Comparison of ENCODE assay signal across 14 mouse cellular contexts in the genomic region with DNA sequence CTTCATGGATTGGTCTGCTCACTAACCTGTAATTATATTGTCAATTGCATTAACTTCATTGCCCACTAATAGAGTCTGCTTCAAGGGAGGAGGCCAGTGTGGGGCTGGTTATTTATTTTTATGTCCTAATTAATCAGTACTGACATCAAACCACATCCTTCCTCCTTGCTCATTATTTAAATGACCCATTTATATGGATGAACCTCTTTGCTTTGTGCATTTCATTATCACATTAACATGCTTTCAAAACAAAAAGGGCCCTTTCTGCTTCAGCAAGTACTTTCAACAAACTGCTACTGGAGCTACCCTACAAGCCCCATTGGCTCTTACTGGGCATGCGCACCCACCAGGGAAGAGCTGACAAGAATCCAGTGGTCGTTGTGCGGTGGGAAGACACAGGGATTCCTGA.
A peak's percentile ranks its signal among the peaks of the same experiment; 100 is the strongest.
DNase-seq lines count a peak whose midpoint lies in the region; ATAC-seq lines count a peak whose summit lies in the region.
"Had no signal": no experiment of that assay in that cellular context is flagged by ENCODE, and none has a peak within 500 bp of the region (broad histone marks: within the 10 kb centered on the region; RNA-seq: fewer than 3 reads in every experiment).

No protein-coding gene starts in this region.

- H3K27ac ChIP-seq in kidney, embryonic 16.5 days (ENCODE audit: low read length), result peak overlapping the region; percentile 63
- no peak overlapping the region; the same call in 1 of the 2 replicates for H3K27ac ChIP-seq in kidney, embryonic 14.5 days (ENCODE audit: low read depth, low read length)
- no peak overlapping the region for H3K27ac ChIP-seq in forebrain, embryonic 12.5 days
- H3K27ac ChIP-seq in hindbrain, embryonic 14.5 days, result no peak overlapping the region
- no peak overlapping the region for H3K27ac ChIP-seq in neural tube, embryonic 15.5 days (replicated peaks)
- H3K27ac ChIP-seq: layer of hippocampus, adult 2 months had no signal

- no peak overlapping the region for H3K4me2 ChIP-seq in kidney, embryonic 16.5 days (replicated peaks; ENCODE audit: low read depth, low read length)
- H3K4me2 ChIP-seq in kidney, embryonic 14.5 days (replicated peaks; ENCODE audit: low read depth, low read length), result no peak overlapping the region
- H3K4me2 ChIP-seq in forebrain, embryonic 12.5 days, result no peak overlapping the region
- no peak overlapping the region for H3K4me2 ChIP-seq in hindbrain, embryonic 14.5 days (replicated peaks)
- no peak overlapping the region for H3K4me2 ChIP-seq in neural tube, embryonic 15.5 days
- H3K4me2 ChIP-seq: lung, embryonic 14.5 days had no signal

- peaks cover 24% of the 10 kb centered on the region for H3K4me1 ChIP-seq in kidney, embryonic 16.5 days (ENCODE audit: insufficient read depth, low read length)
- peaks cover 6% of the 10 kb centered on the region for H3K4me1 ChIP-seq in kidney, embryonic 14.5 days (ENCODE audit: control insufficient read depth, insufficient read depth, low read length)
- peaks cover 17% of the 10 kb centered on the region for H3K4me1 ChIP-seq in forebrain, embryonic 12.5 days
- 0 out of 2 replicates have a peak, but pooled peaks cover 5% of the 10 kb centered on the region for H3K4me1 ChIP-seq in hindbrain, embryonic 14.5 days (replicated peaks; ENCODE audit: control insufficient read depth, insufficient read depth, low read length)
- H3K4me1 ChIP-seq in neural tube, embryonic 15.5 days, result peaks cover 9% of the 10 kb centered on the region; the same call in 1 of the 2 replicates

- H3K27me3 ChIP-seq in kidney, embryonic 16.5 days (ENCODE audit: insufficient read depth, low read length), result no peaks in the 10 kb centered on the region
- no peaks in the 10 kb centered on the region for H3K27me3 ChIP-seq in kidney, embryonic 14.5 days (ENCODE audit: control insufficient read depth, insufficient read depth, low read length)
- H3K27me3 ChIP-seq in forebrain, embryonic 12.5 days, result peaks cover 61% of the 10 kb centered on the region
- H3K27me3 ChIP-seq in hindbrain, embryonic 14.5 days (ENCODE audit: control insufficient read depth, insufficient read depth, low read length), result no peaks in the 10 kb centered on the region
- H3K27me3 ChIP-seq in neural tube, embryonic 15.5 days (replicated peaks), result 0 out of 2 replicates have a peak, but pooled peaks cover 3% of the 10 kb centered on the region

- 0 out of 2 replicates have a peak, but pooled peaks have one; percentile 57 for ATAC-seq in kidney, embryonic 16.5 days (ENCODE audit: low FRiP score, low TSS enrichment)
- no peak for ATAC-seq in kidney, embryonic 14.5 days (ENCODE audit: low FRiP score, low TSS enrichment)
- peak; percentile 87 for ATAC-seq in forebrain, embryonic 12.5 days (ENCODE audit: low FRiP score)
- peak; percentile 79; the same call in 1 of the 2 replicates for ATAC-seq in hindbrain, embryonic 14.5 days (ENCODE audit: low FRiP score)
- ATAC-seq in neural tube, embryonic 15.5 days (ENCODE audit: low FRiP score), result peak; percentile 71
- ATAC-seq in megakaryocyte progenitor cell, adult 5-6 weeks (replicated peaks; ENCODE audit: poor library complexity), result no peak
- ATAC-seq: activated CD4-positive, CD25-positive, alpha-beta regulatory T cell, adult 4 months had no signal

- 55% methylated on average over 3 of the region's 3 CpGs for WGBS in kidney, embryonic 16.5 days
- 54% methylated on average over 3 of the region's 3 CpGs for WGBS in kidney, embryonic 14.5 days
- WGBS in forebrain, embryonic 12.5 days, result 27% methylated on average over 3 of the region's 3 CpGs
- 28% methylated on average over 3 of the region's 3 CpGs for WGBS in hindbrain, embryonic 14.5 days
- 16% methylated on average over 3 of the region's 3 CpGs for WGBS in neural tube, embryonic 15.5 days

- no peaks in the 10 kb centered on the region for H3K36me3 ChIP-seq in kidney, embryonic 16.5 days (ENCODE audit: insufficient read depth, low read length)
- H3K36me3 ChIP-seq in kidney, embryonic 14.5 days (ENCODE audit: control insufficient read depth, insufficient read depth, low read length), result no peaks in the 10 kb centered on the region
- H3K36me3 ChIP-seq in forebrain, embryonic 12.5 days (replicated peaks), result no peaks in the 10 kb centered on the region
- no peaks in the 10 kb centered on the region for H3K36me3 ChIP-seq in hindbrain, embryonic 14.5 days (replicated peaks; ENCODE audit: control insufficient read depth, insufficient read depth)
- H3K36me3 ChIP-seq in neural tube, embryonic 15.5 days, result no peaks in the 10 kb centered on the region

- no peak overlapping the region for H3K9ac ChIP-seq in kidney, embryonic 16.5 days (replicated peaks; ENCODE audit: low read length)
- H3K9ac ChIP-seq in kidney, embryonic 14.5 days (ENCODE audit: low read depth, low read length), result no peak overlapping the region
- no peak overlapping the region for H3K9ac ChIP-seq in forebrain, embryonic 12.5 days
- no peak overlapping the region for H3K9ac ChIP-seq in hindbrain, embryonic 14.5 days
- no peak overlapping the region for H3K9ac ChIP-seq in neural tube, embryonic 15.5 days (replicated peaks)
- H3K9ac ChIP-seq: lung, embryonic 14.5 days had no signal

- H3K9me3 ChIP-seq in kidney, embryonic 16.5 days (ENCODE audit: low read length), result no peaks in the 10 kb centered on the region
- no peaks in the 10 kb centered on the region for H3K9me3 ChIP-seq in kidney, embryonic 14.5 days (ENCODE audit: control insufficient read depth, low read length)
- no peaks in the 10 kb centered on the region for H3K9me3 ChIP-seq in forebrain, embryonic 12.5 days
- H3K9me3 ChIP-seq in hindbrain, embryonic 14.5 days (ENCODE audit: control insufficient read depth, low read length), result no peaks in the 10 kb centered on the region
- H3K9me3 ChIP-seq in neural tube, embryonic 15.5 days (replicated peaks), result no peaks in the 10 kb centered on the region

- no peak for DNase-seq in hindbrain, embryonic 14.5 days (ENCODE audit: low spot score)
- no peak for DNase-seq in natural killer cell, adult 2 months (ENCODE audit: low spot score in 2 of 2)
- DNase-seq: cerebellum, adult 11 months; heart, postnatal 14 days; kidney, adult 18-20 months; lung, embryonic 14.5 days; thymus, adult 2 months had no signal

- no peak overlapping the region for H3K4me3 ChIP-seq in kidney, embryonic 16.5 days (ENCODE audit: low read length)
- no peak overlapping the region for H3K4me3 ChIP-seq in kidney, embryonic 14.5 days (ENCODE audit: low read length)
- H3K4me3 ChIP-seq in forebrain, embryonic 12.5 days (replicated peaks), result no peak overlapping the region
- H3K4me3 ChIP-seq in hindbrain, embryonic 14.5 days (replicated peaks; ENCODE audit: low read length), result no peak overlapping the region
- no peak overlapping the region for H3K4me3 ChIP-seq in neural tube, embryonic 15.5 days (replicated peaks)
- H3K4me3 ChIP-seq: layer of hippocampus, adult 2 months had no signal

Comparison
In these comparisons a context has a peak if more than half of its experiments do, and no peak if none do; other contexts are left out.
1. ATAC-seq: peak in kidney, embryonic 16.5 days (single experiment), forebrain, embryonic 12.5 days (single experiment), hindbrain, embryonic 14.5 days (single experiment) and neural tube, embryonic 15.5 days (single experiment); none in kidney, embryonic 14.5 days (single experiment) and megakaryocyte progenitor cell, adult 5-6 weeks (single experiment).